Mouse (Mus musculus): ENCODE measurements around the gene Dhrs1. TPM values are rescaled to one million over a fixed set of nuclear protein-coding genes. Genes with fewer than 3 reads are reported as not detected.
A peak's percentile ranks its signal among the peaks of the same experiment; 100 is the strongest.

Dhrs1 gene
- total and polyA plus RNA-seq, 3 experiments, result 35.4 to 82.9 (median 40.2) TPM

GRCm38 (mm10) chr14:55785195-55785594, 39.7 kb upstream of the Dhrs1 start:
- Histone ChIP-seq H3K27me3 (ENCODE audit: control insufficient read depth, insufficient read depth, low read length) (no peaks in the 10 kb centered on the region), H3K4me1 (ENCODE audit: control insufficient read depth, insufficient read depth, low read length) (peaks cover 4% of the 10 kb centered on the region)
- intact Hi-C loops (cut with DNase I), result no loop called here

GRCm38 (mm10) chr14:55783958-55784235, 38.4 kb upstream of the Dhrs1 start, which contains the start of gene Adcy4:
Gene Adcy4, minus strand, starts transcription at chr14:55784095.
- H3K9ac ChIP-seq (ENCODE audit: low read depth, low read length), result peak within 1 kb of the TSS; percentile 65

More at GRCm38 (mm10) chr14:55785195-55785594, 39.7 kb upstream of the Dhrs1 start:
- Histone ChIP-seq H3K4me3 (no peak overlapping the region), H3K79me2 (replicated peaks; ENCODE audit: control insufficient read depth, insufficient read depth, low read length) (no peaks in the 10 kb centered on the region), H3K36me3 (ENCODE audit: control insufficient read depth, insufficient read depth, low read length) (no peaks in the 10 kb centered on the region), H3K27ac (peak overlapping the region; percentile 6), H3K9ac (ENCODE audit: low read depth, low read length) (no peak overlapping the region)
- TF ChIP-seq EP300 (IDR thresholded peaks at IDR 0.05; ENCODE audit: insufficient read depth, low read depth, low read length) (no peak), CTCF (IDR thresholded peaks at IDR 0.05) (peak; percentile 28; the same call in 1 of the 2 replicates)
- peak in 1 of 2 experiments; percentile 19 for DNase-seq
- WGBS, result 51% methylated on average over 6 of the region's 6 CpGs

GRCm38 (mm10) chr14:55783171-55783957, 37.9 kb upstream of the Dhrs1 start:
- H3K9ac ChIP-seq (ENCODE audit: low read depth, low read length), result peak overlapping the region; percentile 58
- H3K4me3 ChIP-seq, result peak overlapping the region; percentile 50
- peaks cover 4% of the 10 kb centered on the region for H3K4me1 ChIP-seq (ENCODE audit: control insufficient read depth, insufficient read depth, low read length)
- 3% methylated on average over 31 of the region's 31 CpGs for WGBS
- TF ChIP-seq POLR2A (IDR thresholded peaks at IDR 0.05; ENCODE audit: insufficient read depth, low read depth, low read length) (peak; percentile 73; the same call in 1 of the 2 replicates), CTCF (IDR thresholded peaks at IDR 0.05) (no peak)
- intact Hi-C loops (cut with DNase I), result loop anchor here (1.0 to 5.0 kb wide), 2 partner anchors 40 to 134 kb away; partner anchors contain the start of gene Nfatc4
- H3K27ac ChIP-seq, result peak overlapping the region; percentile 97
- peak; percentile 57 to 68 for DNase-seq
- no peaks in the 10 kb centered on the region for H3K27me3 ChIP-seq (ENCODE audit: control insufficient read depth, insufficient read depth, low read length)
- no peaks in the 10 kb centered on the region for H3K79me2 ChIP-seq (replicated peaks; ENCODE audit: control insufficient read depth, insufficient read depth, low read length)
- no peaks in the 10 kb centered on the region for H3K36me3 ChIP-seq (ENCODE audit: control insufficient read depth, insufficient read depth, low read length)

More at GRCm38 (mm10) chr14:55783958-55784235, 38.4 kb upstream of the Dhrs1 start, which contains the start of gene Adcy4:
- Histone ChIP-seq H3K27me3 (ENCODE audit: control insufficient read depth, insufficient read depth, low read length) (no peaks in the 10 kb centered on the region), H3K4me1 (ENCODE audit: control insufficient read depth, insufficient read depth, low read length) (peaks cover 4% of the 10 kb centered on the region), H3K36me3 (ENCODE audit: control insufficient read depth, insufficient read depth, low read length) (no peaks in the 10 kb centered on the region), H3K79me2 (replicated peaks; ENCODE audit: control insufficient read depth, insufficient read depth, low read length) (no peaks in the 10 kb centered on the region), H3K27ac (peak within 1 kb of the TSS; percentile 97), H3K4me3 (peak within 1 kb of the TSS; percentile 50)
- TF ChIP-seq EP300 (IDR thresholded peaks at IDR 0.05; ENCODE audit: insufficient read depth, low read depth, low read length), result no peak
- TF ChIP-seq CTCF (IDR thresholded peaks at IDR 0.05), result no peak
- TF ChIP-seq POLR2A (IDR thresholded peaks at IDR 0.05; ENCODE audit: insufficient read depth, low read depth, low read length), result peak; percentile 83
- intact Hi-C loops (cut with DNase I), result loop anchor here (1.0 to 5.0 kb wide), 2 partner anchors 39 to 133 kb away; partner anchors contain the start of gene Nfatc4
- WGBS, result 6% methylated on average over 13 of the region's 13 CpGs
- peak; percentile 63 to 65 for DNase-seq

DNA sequence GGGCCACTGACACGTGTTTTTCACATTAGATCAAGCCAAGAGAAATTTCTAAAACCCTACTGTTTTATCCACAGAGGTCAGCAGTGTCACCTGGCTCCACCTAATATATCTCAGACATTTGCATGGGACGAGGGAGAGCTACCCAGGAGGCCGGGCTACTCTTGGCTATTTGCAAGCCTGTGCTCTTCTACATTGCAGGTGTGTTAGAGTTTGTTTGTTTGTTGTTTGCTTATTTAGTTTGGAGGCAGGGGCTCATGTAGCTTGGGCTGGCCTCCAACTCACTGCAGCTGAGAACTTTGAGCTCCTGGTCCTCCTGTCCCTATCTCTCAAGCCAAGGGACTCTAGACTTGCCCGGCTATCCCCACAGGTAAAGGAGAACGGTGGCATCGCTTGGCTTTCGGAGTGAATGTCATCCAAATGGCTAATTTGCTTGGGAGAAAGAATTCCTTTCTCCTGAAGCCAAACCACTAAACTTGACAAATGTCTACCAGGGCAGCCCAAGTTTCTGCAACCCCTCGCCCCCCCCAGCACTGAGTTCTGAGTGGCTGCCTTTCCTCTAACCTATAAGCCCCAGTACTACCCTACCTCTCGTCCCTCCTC, 37.0 kb upstream of the Dhrs1 start:
- H3K27ac ChIP-seq, result peak overlapping the region; percentile 97
- DNase-seq, result peak in 1 of 2 experiments; percentile 30
- H3K27me3 ChIP-seq (ENCODE audit: control insufficient read depth, insufficient read depth, low read length), result no peaks in the 10 kb centered on the region
- H3K4me1 ChIP-seq (ENCODE audit: control insufficient read depth, insufficient read depth, low read length), result peaks cover 7% of the 10 kb centered on the region
- WGBS, result 32% methylated on average over 9 of the region's 9 CpGs
- H3K79me2 ChIP-seq (replicated peaks; ENCODE audit: control insufficient read depth, insufficient read depth, low read length), result no peaks in the 10 kb centered on the region
- intact Hi-C loops (cut with DNase I), result loop anchor here (5.0 kb wide), 1 partner anchor 135 kb away; no protein-coding TSS in a partner anchor
- H3K9ac ChIP-seq (ENCODE audit: low read depth, low read length), result peak overlapping the region; percentile 65
- TF ChIP-seq POLR2A (IDR thresholded peaks at IDR 0.05; ENCODE audit: insufficient read depth, low read depth, low read length), result no peak
- TF ChIP-seq EP300 (IDR thresholded peaks at IDR 0.05; ENCODE audit: insufficient read depth, low read depth, low read length), result no peak
- no peak for TF ChIP-seq CTCF (IDR thresholded peaks at IDR 0.05)
- no peaks in the 10 kb centered on the region; the same call in 1 of the 2 replicates for H3K36me3 ChIP-seq (ENCODE audit: control insufficient read depth, insufficient read depth, low read length)
- peak overlapping the region; percentile 50 for H3K4me3 ChIP-seq

GRCm38 (mm10) chr14:55781310-55781709, 35.8 kb upstream of the Dhrs1 start:
- peaks cover 7% of the 10 kb centered on the region for H3K4me1 ChIP-seq (ENCODE audit: control insufficient read depth, insufficient read depth, low read length)
- TF ChIP-seq POLR2A (IDR thresholded peaks at IDR 0.05; ENCODE audit: insufficient read depth, low read depth, low read length) (peak; percentile 29; the same call in 1 of the 2 replicates), EP300 (IDR thresholded peaks at IDR 0.05; ENCODE audit: insufficient read depth, low read depth, low read length) (peak; percentile 99), CTCF (IDR thresholded peaks at IDR 0.05) (no peak; the same call in 1 of the 2 replicates)
- no peaks in the 10 kb centered on the region; the same call in 1 of the 2 replicates for H3K36me3 ChIP-seq (ENCODE audit: control insufficient read depth, insufficient read depth, low read length)
- H3K27ac ChIP-seq, result peak overlapping the region; percentile 97
- H3K4me3 ChIP-seq, result peak overlapping the region; percentile 38
- intact Hi-C loops (cut with DNase I), result loop anchor here (2.0 to 5.0 kb wide), 2 partner anchors 85 to 136 kb away; no protein-coding TSS in a partner anchor
- DNase-seq, result peak; percentile 64 to 76
- no peaks in the 10 kb centered on the region for H3K79me2 ChIP-seq (replicated peaks; ENCODE audit: control insufficient read depth, insufficient read depth, low read length)
- WGBS, result 15% methylated on average over 14 of the region's 14 CpGs
- H3K27me3 ChIP-seq (ENCODE audit: control insufficient read depth, insufficient read depth, low read length), result no peaks in the 10 kb centered on the region
- H3K9ac ChIP-seq (ENCODE audit: low read depth, low read length), result peak overlapping the region; percentile 15; the same call in 1 of the 2 replicates

Data from heart, adult 2 months (tissue).